Mouse (Mus musculus): ENCODE results near the gene Mchr1. TPM values are rescaled to one million over a fixed set of nuclear protein-coding genes. Genes with fewer than 3 reads are reported as not detected.

The Mchr1 gene
- polyA plus RNA-seq, 1 experiment = 0.18 TPM

DNA sequence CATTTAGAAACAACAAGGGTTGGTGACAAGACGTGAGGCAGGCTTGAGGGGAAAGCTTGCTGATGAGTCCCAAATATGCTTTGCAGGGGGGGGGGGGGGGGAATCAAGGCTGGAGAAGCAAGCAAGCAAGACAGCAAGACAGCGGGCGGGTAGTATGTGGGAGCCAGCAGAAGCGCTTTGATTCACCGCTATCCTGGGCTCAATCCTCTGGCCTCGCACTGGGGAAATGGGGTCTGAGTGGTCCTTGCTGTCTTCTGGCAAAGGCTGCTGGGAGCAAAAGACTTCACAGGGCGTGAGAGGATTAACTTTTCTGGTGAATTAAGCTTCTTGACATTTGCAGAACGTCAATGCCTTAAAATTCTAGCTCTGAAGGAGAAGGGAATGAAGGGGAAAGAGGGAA lies 763 bp downstream of the Mchr1 start:
- Histone ChIP-seq H3K27ac (ENCODE audit: control insufficient read depth, insufficient read depth, low read length) (no peak overlapping the region), H3K27me3 (ENCODE audit: control insufficient read depth, insufficient read depth, low read length) (no peaks in the 10 kb centered on the region; the same call in 1 of the 2 replicates), H3K36me3 (ENCODE audit: control insufficient read depth, insufficient read depth, low read length) (no peaks in the 10 kb centered on the region), H3K4me3 (ENCODE audit: control insufficient read depth, insufficient read depth, low read length) (no peak overlapping the region), H3K4me1 (replicated peaks; ENCODE audit: control insufficient read depth, insufficient read depth, low read length) (no peaks in the 10 kb centered on the region)
- DNase-seq = no peak
- TF ChIP-seq CTCF (IDR thresholded peaks at IDR 0.05; ENCODE audit: borderline replicate concordance, control insufficient read depth, extremely low read depth, insufficient read depth, low read length, poor library complexity) (no peak), POLR2A (IDR thresholded peaks at IDR 0.05; ENCODE audit: control insufficient read depth, extremely low read depth, insufficient read depth, low read length, poor library complexity) (no peak)
- WGBS = 26% methylated on average over 8 of the region's 8 CpGs

DNA sequence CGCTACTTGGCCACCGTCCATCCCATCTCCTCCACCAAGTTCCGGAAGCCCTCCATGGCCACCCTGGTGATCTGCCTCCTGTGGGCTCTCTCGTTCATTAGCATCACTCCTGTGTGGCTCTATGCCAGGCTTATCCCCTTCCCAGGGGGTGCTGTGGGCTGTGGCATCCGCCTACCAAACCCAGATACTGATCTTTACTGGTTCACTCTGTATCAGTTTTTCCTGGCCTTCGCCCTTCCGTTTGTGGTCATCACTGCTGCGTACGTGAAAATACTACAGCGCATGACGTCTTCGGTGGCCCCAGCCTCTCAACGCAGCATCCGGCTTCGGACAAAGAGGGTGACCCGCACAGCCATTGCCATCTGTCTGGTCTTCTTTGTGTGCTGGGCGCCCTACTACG lies 2.2 kb downstream of the Mchr1 start:
- no peaks in the 10 kb centered on the region for H3K36me3 ChIP-seq (ENCODE audit: control insufficient read depth, insufficient read depth, low read length)
- no peak overlapping the region for H3K4me3 ChIP-seq (ENCODE audit: control insufficient read depth, insufficient read depth, low read length)
- 76% methylated on average over 18 of the region's 18 CpGs for WGBS
- no peak overlapping the region for H3K27ac ChIP-seq (ENCODE audit: control insufficient read depth, insufficient read depth, low read length)
- no peak for DNase-seq
- H3K4me1 ChIP-seq (replicated peaks; ENCODE audit: control insufficient read depth, insufficient read depth, low read length) = no peaks in the 10 kb centered on the region
- TF ChIP-seq CTCF (IDR thresholded peaks at IDR 0.05; ENCODE audit: borderline replicate concordance, control insufficient read depth, extremely low read depth, insufficient read depth, low read length, poor library complexity) (no peak), POLR2A (IDR thresholded peaks at IDR 0.05; ENCODE audit: control insufficient read depth, extremely low read depth, insufficient read depth, low read length, poor library complexity) (no peak)
- no peaks in the 10 kb centered on the region; the same call in 1 of the 2 replicates for H3K27me3 ChIP-seq (ENCODE audit: control insufficient read depth, insufficient read depth, low read length)

DNA sequence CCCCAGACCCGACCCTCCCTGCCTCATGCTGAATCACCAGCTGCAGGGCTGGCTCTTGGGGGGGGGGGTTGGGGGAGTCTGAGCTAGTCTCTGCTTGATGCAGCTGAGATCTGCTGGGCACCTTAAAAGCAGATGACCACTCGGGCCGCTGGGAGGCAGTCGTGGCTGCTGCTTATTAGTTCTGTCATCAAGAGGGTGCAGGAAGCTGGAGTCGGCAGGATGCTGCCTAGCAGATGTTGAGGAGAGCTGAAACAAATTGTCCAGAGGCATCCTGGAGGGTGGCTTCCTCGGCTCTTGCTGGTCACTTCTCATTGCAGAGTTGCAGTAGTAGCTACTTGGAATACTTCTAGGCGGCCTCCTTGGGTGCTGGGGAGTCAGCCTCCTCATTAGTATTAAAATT lies 4.0 kb downstream of the Mchr1 start:
- no peak overlapping the region for H3K27ac ChIP-seq (ENCODE audit: control insufficient read depth, insufficient read depth, low read length)
- H3K27me3 ChIP-seq (ENCODE audit: control insufficient read depth, insufficient read depth, low read length) = no peaks in the 10 kb centered on the region; the same call in 1 of the 2 replicates
- peak; percentile 6 for DNase-seq
- TF ChIP-seq POLR2A (IDR thresholded peaks at IDR 0.05; ENCODE audit: control insufficient read depth, extremely low read depth, insufficient read depth, low read length, poor library complexity) (no peak), CTCF (IDR thresholded peaks at IDR 0.05; ENCODE audit: borderline replicate concordance, control insufficient read depth, extremely low read depth, insufficient read depth, low read length, poor library complexity) (no peak)
- 38% methylated on average over 7 of the region's 7 CpGs for WGBS
- H3K4me1 ChIP-seq (replicated peaks; ENCODE audit: control insufficient read depth, insufficient read depth, low read length) = no peaks in the 10 kb centered on the region
- no peaks in the 10 kb centered on the region for H3K36me3 ChIP-seq (ENCODE audit: control insufficient read depth, insufficient read depth, low read length)
- H3K4me3 ChIP-seq (ENCODE audit: control insufficient read depth, insufficient read depth, low read length) = no peak overlapping the region

DNA sequence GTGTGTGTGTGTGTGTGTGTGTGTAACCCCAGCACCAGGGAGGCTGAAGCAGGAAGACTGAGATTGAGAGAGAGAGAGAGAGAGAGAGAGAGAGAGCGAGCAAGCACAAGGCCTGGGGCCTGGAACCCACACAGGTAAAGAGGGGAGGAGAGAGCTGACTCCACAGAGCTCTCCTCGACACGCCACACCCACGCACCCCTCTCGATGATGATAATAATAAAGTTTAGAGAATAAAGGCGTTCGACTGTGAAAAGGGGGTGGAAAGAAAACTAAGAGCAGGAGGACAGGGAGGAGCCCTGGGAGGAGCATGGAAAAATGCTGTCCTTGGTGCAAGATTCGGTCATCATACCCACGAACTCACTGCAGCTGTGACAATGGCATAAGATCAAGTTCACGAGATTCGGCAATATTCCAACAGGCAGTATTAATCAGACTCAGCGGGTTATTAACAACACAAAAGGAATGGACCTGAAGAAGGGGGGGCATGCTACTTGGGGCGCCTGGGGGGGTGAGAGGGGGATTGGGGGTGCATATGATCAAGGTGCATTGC lies 4.6 kb downstream of the Mchr1 start:
- H3K4me1 ChIP-seq (replicated peaks; ENCODE audit: control insufficient read depth, insufficient read depth, low read length) = no peaks in the 10 kb centered on the region
- WGBS = 87% methylated on average over 13 of the region's 13 CpGs
- H3K4me3 ChIP-seq (ENCODE audit: control insufficient read depth, insufficient read depth, low read length) = no peak overlapping the region
- TF ChIP-seq CTCF (IDR thresholded peaks at IDR 0.05; ENCODE audit: borderline replicate concordance, control insufficient read depth, extremely low read depth, insufficient read depth, low read length, poor library complexity) (no peak), POLR2A (IDR thresholded peaks at IDR 0.05; ENCODE audit: control insufficient read depth, extremely low read depth, insufficient read depth, low read length, poor library complexity) (no peak)
- DNase-seq = no peak
- H3K27me3 ChIP-seq (ENCODE audit: control insufficient read depth, insufficient read depth, low read length) = no peaks in the 10 kb centered on the region; the same call in 1 of the 2 replicates
- H3K27ac ChIP-seq (ENCODE audit: control insufficient read depth, insufficient read depth, low read length) = no peak overlapping the region
- H3K36me3 ChIP-seq (ENCODE audit: control insufficient read depth, insufficient read depth, low read length) = no peaks in the 10 kb centered on the region

DNA sequence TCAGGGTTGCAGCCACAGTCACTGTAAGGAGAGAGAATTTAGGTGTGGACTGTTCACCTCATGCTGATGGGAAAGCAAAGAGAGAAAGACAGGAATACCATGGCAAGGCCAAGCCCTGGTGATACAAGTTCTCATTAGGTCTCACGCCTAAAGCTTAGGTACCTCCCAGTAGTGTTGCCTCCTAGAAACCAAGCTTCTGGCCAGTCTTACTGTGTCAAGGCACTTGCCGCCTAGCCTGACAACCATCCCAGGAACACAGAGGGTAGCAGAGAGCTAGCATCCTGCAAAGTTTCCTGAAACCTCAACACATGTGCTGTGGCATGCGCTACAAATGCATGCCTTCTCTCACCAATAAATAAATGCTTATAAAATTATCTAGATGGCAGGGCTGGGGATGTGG lies 11.6 kb downstream of the Mchr1 start:
- 96% methylated on average over 3 of the region's 3 CpGs for WGBS
- H3K27me3 ChIP-seq (ENCODE audit: control insufficient read depth, insufficient read depth, low read length) = no peaks in the 10 kb centered on the region
- no peak overlapping the region for H3K27ac ChIP-seq (ENCODE audit: control insufficient read depth, insufficient read depth, low read length)

DNA sequence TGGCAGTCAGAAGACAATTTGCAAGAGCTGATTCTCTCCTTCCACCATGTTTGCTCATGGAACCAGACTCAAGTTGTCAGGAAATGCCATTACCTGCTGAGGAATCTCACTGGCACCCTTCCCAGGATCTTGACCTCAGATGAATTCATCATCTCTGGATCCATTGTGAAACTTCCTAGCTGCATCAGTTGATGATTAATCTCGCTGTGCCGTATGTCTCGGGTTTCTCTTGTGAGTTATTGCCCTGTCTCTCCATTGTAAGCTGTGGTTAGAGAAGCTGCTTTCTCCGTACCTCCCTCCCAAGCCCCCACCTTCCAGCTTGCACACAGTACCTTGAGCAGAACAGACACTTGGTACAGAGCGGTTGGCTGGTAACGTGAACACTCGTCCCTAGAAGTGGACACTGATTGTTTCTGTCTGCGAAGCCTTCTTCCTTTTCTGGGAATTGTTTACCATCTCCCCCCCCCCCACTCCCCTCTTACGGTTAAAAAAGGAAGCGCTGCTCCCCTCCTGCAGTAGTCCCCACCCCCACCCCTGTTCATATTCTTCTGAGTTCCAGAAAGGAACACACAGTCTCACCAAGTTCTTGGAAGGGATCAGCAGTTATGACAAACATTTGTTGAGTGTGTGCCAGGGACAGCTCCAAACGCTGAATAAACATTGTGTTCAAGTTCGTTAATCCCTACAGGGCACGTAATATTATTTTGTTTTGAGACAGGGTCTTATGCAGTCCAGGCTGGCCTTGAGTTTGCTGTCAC lies 12.5 kb downstream of the Mchr1 start:
- 12% methylated on average over 13 of the region's 13 CpGs for WGBS
- Histone ChIP-seq H3K4me3 (ENCODE audit: control insufficient read depth, insufficient read depth, low read length) (no peak overlapping the region), H3K27ac (ENCODE audit: control insufficient read depth, insufficient read depth, low read length) (no peak overlapping the region), H3K27me3 (ENCODE audit: control insufficient read depth, insufficient read depth, low read length) (no peaks in the 10 kb centered on the region), H3K36me3 (ENCODE audit: control insufficient read depth, insufficient read depth, low read length) (no peaks in the 10 kb centered on the region), H3K4me1 (replicated peaks; ENCODE audit: control insufficient read depth, insufficient read depth, low read length) (0 out of 2 replicates have a peak, but pooled peaks cover 2% of the 10 kb centered on the region)
- DNase-seq = no peak
- TF ChIP-seq POLR2A (IDR thresholded peaks at IDR 0.05; ENCODE audit: control insufficient read depth, extremely low read depth, insufficient read depth, low read length, poor library complexity) (no peak), CTCF (IDR thresholded peaks at IDR 0.05; ENCODE audit: borderline replicate concordance, control insufficient read depth, extremely low read depth, insufficient read depth, low read length, poor library complexity) (no peak)

More for the DNA sequence above, 11.6 kb downstream of the Mchr1 start:
- DNase-seq = no peak
- Histone ChIP-seq H3K4me1 (replicated peaks; ENCODE audit: control insufficient read depth, insufficient read depth, low read length) (0 out of 2 replicates have a peak, but pooled peaks cover 2% of the 10 kb centered on the region), H3K4me3 (ENCODE audit: control insufficient read depth, insufficient read depth, low read length) (no peak overlapping the region), H3K36me3 (ENCODE audit: control insufficient read depth, insufficient read depth, low read length) (no peaks in the 10 kb centered on the region)
- TF ChIP-seq CTCF (IDR thresholded peaks at IDR 0.05; ENCODE audit: borderline replicate concordance, control insufficient read depth, extremely low read depth, insufficient read depth, low read length, poor library complexity) (no peak), POLR2A (IDR thresholded peaks at IDR 0.05; ENCODE audit: control insufficient read depth, extremely low read depth, insufficient read depth, low read length, poor library complexity) (no peak)

Measured in thymus, adult 2 months (tissue).